Mouse (Mus musculus) layer of hippocampus, adult 18-20 months (tissue): Measurements from ENCODE around the gene Gm10721. TPM values are rescaled to one million over a fixed set of nuclear protein-coding genes. Genes with fewer than 3 reads are reported as not detected.
A peak's percentile ranks its signal among the peaks of the same experiment; 100 is the strongest.
"Not testable (repeated sequence)": the region's sequence is repeated elsewhere in the genome, so short reads cannot be mapped to it uniquely, and the experiment has no call there.

Source experiments
- DNase-seq, 2 experiments: peaks; one replicate each; pipeline ENCODE4 v3.0.0; 2022; ENCODE audit warnings: low spot score in 2 of 2
- microRNA-seq, 2 experiments: library from miRNA; unstranded; fragments of <30 nt; microRNA quantifications; one replicate each; pipeline ENCODE4 v1.2.0; 2021
- total RNA-seq, 2 experiments: library from RNA; stranded (reverse); gene quantifications; 2 replicates each; pipeline ENCODE4 v1.2.3; 2021

Gene Gm10721
- total RNA-seq, 2 experiments from 2014 or later = not detected

DNA sequence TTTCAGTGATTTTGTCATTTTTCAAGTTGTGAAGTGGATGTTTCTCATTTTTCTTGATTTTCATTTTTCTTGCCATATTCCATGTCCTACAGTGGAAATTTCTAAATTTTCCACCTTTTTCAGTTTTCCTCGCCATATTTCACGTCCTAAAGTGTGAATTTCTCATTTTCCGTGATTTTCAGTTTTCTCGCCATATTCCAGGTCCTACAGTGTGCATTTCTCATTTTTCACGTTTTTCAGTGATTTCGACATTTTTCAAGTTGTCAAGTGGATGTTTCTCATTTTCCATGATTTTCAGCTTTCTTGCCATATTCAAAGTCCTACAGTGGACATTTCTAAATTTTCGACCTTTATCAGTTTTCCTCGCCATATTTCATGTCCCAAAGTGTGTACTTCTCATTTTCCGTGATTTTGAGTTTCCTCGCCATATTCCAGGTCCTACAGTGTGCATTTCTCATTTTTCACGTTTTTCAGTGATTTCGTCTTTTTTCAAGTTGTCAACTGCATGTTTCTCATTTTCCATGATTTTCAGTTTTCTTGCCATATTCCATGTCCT lies 12.1 kb downstream of the Gm10721 start, which contains the start of gene Gm10717:
Gm10717 (plus strand) TSS at position 506 of the 556 bp plus-strand sequence.
- DNase-seq = peak; percentile 47 to 54

- DNase-seq = peak; percentile 76 to 77
Measured at GRCm38 (mm10) chr9:3025653-3026052, 12.7 kb downstream of the Gm10721 start.

DNA sequence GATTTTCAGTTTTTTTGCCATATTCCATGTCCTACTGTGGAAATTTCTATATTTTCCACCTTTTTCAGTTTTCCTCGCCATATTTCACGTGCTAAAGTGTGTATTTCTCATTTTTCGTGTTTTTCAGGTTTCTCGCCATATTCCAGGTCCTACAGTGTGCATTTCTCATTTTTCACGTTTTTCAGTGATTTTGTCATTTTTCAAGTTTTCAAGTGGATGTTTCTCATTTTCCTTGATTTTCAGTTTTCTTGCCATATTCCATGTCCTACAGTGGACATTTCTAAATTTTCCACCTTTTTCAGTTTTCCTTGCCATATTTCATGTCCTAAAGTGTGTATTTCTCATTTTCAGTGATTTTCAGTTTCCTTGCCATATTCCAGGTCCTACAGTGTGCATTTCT lies 13.2 kb downstream of the Gm10721 start:
- DNase-seq = not testable (repeated sequence)

DNA sequence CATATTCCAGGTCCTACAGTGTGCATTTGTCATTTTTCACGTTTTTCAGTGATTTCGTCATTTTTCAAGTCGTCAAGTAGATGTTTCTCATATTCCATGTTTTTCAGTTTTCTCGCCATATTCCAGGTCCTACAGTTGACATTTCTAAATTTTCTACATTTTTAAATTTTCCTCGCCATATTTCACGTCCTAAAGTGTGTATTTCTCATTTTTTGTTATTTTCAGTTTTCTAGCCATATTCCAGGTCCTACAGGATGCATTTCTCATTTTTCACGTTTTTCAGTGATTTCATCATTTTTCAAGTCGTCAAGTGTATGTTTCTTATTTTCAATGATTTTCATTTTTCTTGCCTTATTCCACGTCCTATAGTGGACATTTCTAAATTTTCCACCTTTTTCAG lies 13.8 kb downstream of the Gm10721 start:
- not testable (repeated sequence) for DNase-seq

- DNase-seq = not testable (repeated sequence)
Measured at GRCm38 (mm10) chr9:3027200-3027599, 14.3 kb downstream of the Gm10721 start.

DNA sequence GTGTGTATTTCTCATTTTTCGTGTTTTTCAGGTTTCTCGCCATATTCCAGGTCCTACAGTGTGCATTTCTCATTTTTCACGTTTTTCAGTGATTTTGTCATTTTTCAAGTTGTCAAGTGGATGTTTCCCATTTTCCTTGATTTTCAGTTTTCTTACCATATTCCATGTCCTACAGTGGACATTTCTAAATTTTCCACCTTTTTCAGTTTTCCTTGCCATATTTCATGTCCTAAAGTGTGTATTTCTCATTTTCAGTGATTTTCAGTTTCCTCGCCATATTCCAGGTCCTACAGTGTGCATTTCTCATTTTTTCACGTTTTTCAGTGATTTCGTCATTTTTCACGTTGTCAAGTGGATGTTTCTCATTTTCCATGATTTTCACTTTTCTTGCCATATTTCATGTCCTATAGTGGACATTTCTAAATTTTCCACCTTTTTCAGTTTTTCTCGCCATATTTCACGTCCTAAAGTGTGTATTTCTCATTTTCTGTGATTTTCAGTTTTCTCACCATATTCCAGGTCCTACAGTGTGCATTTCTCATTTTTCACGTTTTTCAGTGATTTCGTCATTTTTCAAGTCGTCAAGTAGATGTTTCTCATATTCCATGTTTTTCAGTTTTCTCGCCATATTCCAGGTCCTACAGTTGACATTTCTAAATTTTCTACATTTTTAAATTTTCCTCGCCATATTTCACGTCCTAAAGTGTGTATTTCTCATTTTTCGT lies 16.5 kb downstream of the Gm10721 start:
- peak; percentile 22 to 27 for DNase-seq

DNA sequence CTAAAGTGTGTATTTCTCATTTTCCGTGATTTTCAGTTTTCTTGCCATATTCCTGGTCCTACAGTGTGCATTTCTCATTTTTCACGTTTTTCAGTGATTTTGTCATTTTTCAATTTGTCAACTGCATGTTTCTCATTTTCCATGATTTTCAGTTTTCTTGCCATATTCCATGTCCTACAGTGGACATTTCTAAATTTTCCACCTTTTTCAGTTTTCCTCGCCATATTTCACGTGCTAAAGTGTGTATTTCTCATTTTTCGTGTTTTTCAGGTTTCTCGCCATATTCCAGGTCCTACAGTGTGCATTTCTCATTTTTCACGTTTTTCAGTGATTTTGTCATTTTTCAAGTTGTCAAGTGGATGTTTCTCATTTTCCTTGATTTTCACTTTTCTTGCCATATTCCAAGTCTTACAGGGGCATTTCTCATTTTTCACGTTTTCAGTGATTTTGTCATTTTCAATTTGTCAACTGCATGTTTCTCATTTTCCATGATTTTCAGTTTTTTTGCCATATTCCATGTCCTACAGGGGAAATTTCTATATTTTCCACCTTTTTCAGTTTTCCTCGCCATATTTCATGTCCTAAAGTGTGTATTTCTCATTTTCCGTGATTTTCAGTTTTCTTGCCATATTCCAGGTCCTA lies 17.9 kb downstream of the Gm10721 start:
- not testable (repeated sequence) for DNase-seq

GRCm38 (mm10) chr9:3034299-3034698 lies 21.4 kb downstream of the Gm10721 start, which contains the start of gene Gm17535:
Gene Gm17535 (plus strand): TSS chr9:3034599.
- not testable (repeated sequence) for DNase-seq

DNA sequence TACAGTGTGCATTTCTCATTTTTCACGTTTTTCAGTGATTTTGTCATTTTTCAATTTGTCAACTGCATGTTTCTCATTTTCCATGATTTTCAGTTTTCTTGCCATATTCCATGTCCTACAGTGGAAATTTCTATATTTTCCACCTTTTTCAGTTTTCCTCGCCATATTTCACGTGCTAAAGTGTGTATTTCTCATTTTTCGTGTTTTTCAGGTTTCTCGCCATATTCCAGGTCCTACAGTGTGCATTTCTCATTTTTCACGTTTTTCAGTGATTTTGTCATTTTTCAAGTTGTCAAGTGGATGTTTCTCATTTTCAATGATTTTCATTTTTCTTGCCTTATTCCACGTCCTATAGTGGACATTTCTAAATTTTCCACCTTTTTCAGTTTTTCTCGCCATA lies 23.6 kb downstream of the Gm10721 start, which contains the start of gene Gm10715:
Gm10715 (plus strand) TSS at position 301 of the 400 bp plus-strand sequence.
- DNase-seq = not testable (repeated sequence)

- not testable (repeated sequence) for DNase-seq
Measured at GRCm38 (mm10) chr9:3038161-3038560, 25.2 kb downstream of the Gm10721 start.

Small RNAs within 50 kb of the gene (microRNA-seq; reads per million reads assigned to microRNA genes)
- gene Mir101c = 0 reads per million in 2 experiments

Other genes with a start within 250 kb of the Gm10721 start
- gene Gm10722, start 12.2 kb upstream of the Gm10721 start, total RNA-seq = not detected
- gene Gm11168, start 9.8 kb upstream of the Gm10721 start, total RNA-seq = not detected
- gene Gm10720, start 2.5 kb downstream of the Gm10721 start, total RNA-seq = not detected
- gene Gm10719, start 4.3 kb downstream of the Gm10721 start, total RNA-seq = not detected
- gene Gm10718, start 10.4 kb downstream of the Gm10721 start, total RNA-seq = under 1 TPM in 1 of 2 experiments, not detected in 1; 0.87 TPM
- not detected for gene Gm10717, start 12.3 kb downstream of the Gm10721 start, total RNA-seq
- gene Gm17535, start 21.5 kb downstream of the Gm10721 start, total RNA-seq = not detected
- gene Gm10715, start 23.7 kb downstream of the Gm10721 start, total RNA-seq = not detected